Mouse (Mus musculus): ENCODE data around the gene Scgb2b12.
"Not testable (repeated sequence)": the region's sequence is repeated elsewhere in the genome, so short reads cannot be mapped to it uniquely, and the experiment has no call there.

Scgb2b12 gene

GRCm38 (mm10) chr7:32327145-32327544, at the start of gene Scgb2b12:
Scgb2b12 (minus strand) TSS chr7:32327245.
- not testable (repeated sequence) for DNase-seq (ENCODE audit: low read depth, low spot score)

GRCm38 (mm10) chr7:32333882-32334281, 6.8 kb upstream of the Scgb2b12 start, which contains the start of gene Scgb1b12:
Scgb1b12 (plus strand) TSS chr7:32334182.
- DNase-seq (ENCODE audit: low read depth, low spot score) = not testable (repeated sequence)

All from brain, adult 2 months (tissue).